Mouse (Mus musculus): ENCODE data around the gene Cers4.
A peak's percentile ranks its signal among the peaks of the same experiment; 100 is the strongest.

Cers4 gene

DNA sequence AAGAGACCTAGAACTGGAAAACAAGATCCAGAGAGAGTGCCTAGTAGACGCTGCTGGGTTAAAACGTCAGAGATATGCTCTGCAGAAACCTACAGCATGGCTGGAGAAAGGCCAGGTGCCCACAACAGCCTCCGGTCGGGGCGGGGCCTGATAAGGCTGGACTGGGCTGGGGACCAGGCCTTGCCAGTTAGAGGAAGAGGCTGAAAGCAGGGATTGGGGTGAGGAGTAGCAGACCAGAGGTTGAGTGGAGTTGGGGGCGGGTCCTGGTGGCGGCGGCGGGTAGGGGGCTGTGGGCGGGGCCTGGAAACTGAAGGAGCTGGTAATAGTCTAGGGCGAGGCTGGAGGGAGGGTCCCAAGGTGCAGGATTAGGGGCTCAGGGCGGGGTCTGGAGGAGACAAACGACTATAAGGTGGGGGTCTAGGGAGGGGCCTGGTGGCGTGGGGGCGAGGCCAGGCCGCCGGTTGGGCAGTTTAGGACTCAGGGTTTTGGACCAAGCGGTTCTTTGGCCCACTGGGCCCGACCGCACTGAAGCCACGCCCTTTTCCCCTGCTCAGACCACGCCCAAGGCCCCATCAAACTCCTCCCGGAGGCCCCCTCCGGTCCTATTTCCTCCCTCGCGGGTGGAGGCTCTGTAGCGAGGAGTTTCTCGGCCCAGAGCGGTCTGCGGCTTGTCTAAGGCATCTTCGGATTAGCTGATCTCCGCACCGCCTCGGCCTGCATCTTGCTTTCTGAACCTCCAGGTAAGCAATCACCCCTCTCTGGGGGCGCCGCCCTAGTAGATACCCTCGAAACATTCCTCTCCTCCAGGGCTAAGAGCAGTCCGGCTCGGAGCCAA is at the start of gene Cers4:
Gene Cers4, plus strand, starts transcription at position 176 of the 835 bp plus-strand sequence.
- peak; percentile 93 for DNase-seq (ENCODE audit: low spot score)

DNA sequence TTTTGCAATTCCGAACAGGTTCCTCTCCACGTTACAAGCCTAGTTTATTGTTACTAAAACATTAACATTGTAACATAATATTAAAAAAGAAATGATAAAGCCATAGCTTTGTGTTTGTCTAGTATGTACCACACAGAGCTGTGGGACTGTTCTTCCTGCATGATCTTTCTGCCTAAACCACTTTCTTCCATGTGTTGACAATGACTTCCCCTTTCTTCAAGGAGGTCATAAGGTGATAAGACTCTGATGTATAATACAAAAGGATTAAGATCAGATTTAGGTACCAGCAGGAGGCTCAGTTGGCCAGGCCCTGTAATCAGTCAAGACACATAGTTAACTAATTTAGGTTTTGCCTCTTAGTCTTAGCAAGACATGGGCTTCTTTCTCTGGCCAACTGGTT is 34.7 kb upstream of the Cers4 start:
- DNase-seq (ENCODE audit: low spot score) = no peak

- DNase-seq (ENCODE audit: low spot score) = no peak
These were observed 29.8 kb upstream of the Cers4 start for GRCm38 (mm10) chr8:4463061-4463460.

- DNase-seq (ENCODE audit: low spot score) = no peak
These were observed 18.2 kb upstream of the Cers4 start for GRCm38 (mm10) chr8:4474419-4475187.

- DNase-seq (ENCODE audit: low spot score) = no peak
These were observed 11.7 kb upstream of the Cers4 start for GRCm38 (mm10) chr8:4481154-4481553.

GRCm38 (mm10) chr8:4481586-4481985 is 11.2 kb upstream of the Cers4 start:
- DNase-seq (ENCODE audit: low spot score) = no peak

- no peak for DNase-seq (ENCODE audit: low spot score)
These were observed 10.3 kb upstream of the Cers4 start for GRCm38 (mm10) chr8:4482501-4482900.

GRCm38 (mm10) chr8:4483330-4483729 is 9.5 kb upstream of the Cers4 start:
- peak; percentile 75 for DNase-seq (ENCODE audit: low spot score)

- DNase-seq (ENCODE audit: low spot score) = peak; percentile 44
These were observed 1.0 kb downstream of the Cers4 start for GRCm38 (mm10) chr8:4493686-4494440.

DNA sequence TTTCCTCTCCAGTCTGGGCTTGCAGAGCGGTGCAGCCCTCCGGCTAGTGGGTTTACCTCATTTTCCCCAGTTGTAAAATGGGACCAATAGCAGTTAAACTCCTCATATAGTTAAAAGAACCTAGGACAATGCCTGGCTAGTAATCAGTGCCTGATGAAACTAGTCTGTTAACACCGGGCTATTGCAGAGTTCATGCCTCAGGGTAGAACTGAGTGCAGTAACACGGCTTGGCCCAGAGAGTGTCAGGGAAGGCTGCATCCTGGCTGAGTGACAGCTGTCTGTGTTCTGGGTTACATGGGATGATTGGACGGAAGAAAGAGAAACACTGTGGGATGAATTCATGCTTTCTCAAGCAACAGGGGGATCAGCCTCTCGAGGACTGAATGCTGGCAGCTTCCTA is 3.1 kb downstream of the Cers4 start:
- no peak for DNase-seq (ENCODE audit: low spot score)

- DNase-seq (ENCODE audit: low spot score) = no peak
These were observed 4.8 kb downstream of the Cers4 start for GRCm38 (mm10) chr8:4497610-4498009.

GRCm38 (mm10) chr8:4505364-4505763 is 12.5 kb downstream of the Cers4 start:
- no peak for DNase-seq (ENCODE audit: low spot score)

GRCm38 (mm10) chr8:4507527-4507926 is 14.7 kb downstream of the Cers4 start:
- DNase-seq (ENCODE audit: low spot score) = no peak

DNA sequence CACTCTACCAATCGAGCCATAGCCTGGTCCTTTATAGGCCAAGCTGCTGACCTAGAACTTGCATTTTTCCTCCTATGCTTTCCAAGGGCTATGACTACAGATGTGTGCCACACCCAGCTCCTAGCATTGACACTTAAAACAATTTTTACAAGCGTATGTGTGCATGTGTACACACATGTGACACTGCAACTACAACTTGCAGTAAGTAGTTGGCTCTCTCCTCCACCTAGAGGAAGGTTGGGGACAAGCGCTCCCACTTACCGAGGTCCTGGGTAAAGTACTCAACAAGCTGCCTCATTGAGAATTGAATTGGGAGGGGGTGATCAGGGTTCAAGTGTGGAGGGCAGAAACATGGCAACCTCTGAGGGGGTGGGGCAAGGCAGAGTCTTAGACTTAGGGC is 18.0 kb downstream of the Cers4 start:
- DNase-seq (ENCODE audit: low spot score) = no peak

DNA sequence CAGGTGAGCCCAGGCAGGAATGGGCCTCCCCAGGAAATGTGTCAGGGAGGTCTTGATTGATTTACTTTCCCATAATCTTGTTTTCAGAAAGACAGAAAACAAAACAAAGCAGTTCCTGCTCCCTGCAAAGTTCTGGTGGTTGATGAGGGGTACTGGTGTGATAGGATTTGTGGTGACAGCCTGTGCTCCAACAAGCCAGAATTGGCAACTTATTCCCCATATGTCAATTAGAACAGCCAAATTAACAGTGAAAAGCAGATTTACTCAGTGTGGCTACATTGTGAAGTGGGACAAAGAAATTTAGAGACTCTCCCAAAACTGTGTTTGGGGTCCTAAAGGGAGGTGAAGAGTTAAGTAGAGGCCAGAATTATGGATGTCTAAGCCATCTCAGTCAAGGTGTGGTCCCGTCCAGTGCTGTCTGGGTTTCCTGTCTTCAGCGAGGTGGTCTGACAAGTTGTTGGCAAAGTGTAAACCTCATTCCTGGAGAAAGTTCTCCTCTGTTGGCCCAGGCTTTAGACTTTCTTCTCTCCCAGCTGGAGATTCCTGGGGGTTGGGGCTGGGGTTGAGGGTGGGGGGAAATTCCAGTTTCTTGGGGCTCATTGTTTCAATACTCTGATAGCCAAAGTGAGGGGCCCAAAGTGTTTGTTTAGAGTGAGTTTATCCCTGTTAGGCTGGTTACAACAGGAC is 18.7 kb downstream of the Cers4 start:
- no peak for DNase-seq (ENCODE audit: low spot score)

GRCm38 (mm10) chr8:4512116-4512495 is 19.3 kb downstream of the Cers4 start:
- DNase-seq (ENCODE audit: low spot score) = no peak

- DNase-seq (ENCODE audit: low spot score) = peak; percentile 41
These were observed 23.3 kb downstream of the Cers4 start for GRCm38 (mm10) chr8:4516162-4516561.

- no peak for DNase-seq (ENCODE audit: low spot score)
These were observed 28.6 kb downstream of the Cers4 start for GRCm38 (mm10) chr8:4521472-4521871.

GRCm38 (mm10) chr8:4523525-4523924 is 30.7 kb downstream of the Cers4 start:
- DNase-seq (ENCODE audit: low spot score) = no peak

Data from lung, postnatal 25 days (tissue).